Mouse (Mus musculus): Measurements from ENCODE around the gene Wwox. TPM values are rescaled to one million over a fixed set of nuclear protein-coding genes. Genes with fewer than 3 reads are reported as not detected.

Gene Wwox
- polyA plus RNA-seq, 1 experiment from 2014 or later, result 14.3 TPM

DNA sequence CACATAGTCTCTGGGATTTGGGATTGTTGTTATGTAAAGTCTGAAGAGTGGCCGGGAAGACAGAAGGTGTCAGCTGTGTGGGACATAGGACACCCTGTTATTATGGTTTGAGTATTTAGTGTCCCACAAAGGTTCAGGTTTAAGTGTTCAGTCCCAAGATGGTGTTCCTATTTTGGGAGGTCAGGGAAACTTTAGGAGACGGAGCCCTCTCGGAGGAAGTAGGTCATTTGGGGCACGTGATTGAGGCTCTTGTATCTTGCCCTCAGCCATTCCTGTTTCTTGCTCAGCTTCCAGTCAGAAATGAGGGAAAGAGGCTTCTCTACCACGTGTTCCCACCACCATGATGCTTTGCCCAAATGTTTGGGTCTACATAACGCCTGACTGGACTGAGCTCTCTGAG is 524.8 kb downstream of the Wwox start:
- Histone ChIP-seq H3K36me3 (replicated peaks) (no peaks in the 10 kb centered on the region), H3K4me3 (replicated peaks) (no peak overlapping the region), H3K9ac (no peak overlapping the region), H3K9me3 (peaks cover 2% of the 10 kb centered on the region; the same call in 1 of the 2 replicates), H3K27me3 (no peaks in the 10 kb centered on the region), H3K4me2 (no peak overlapping the region), H3K27ac (no peak overlapping the region), H3K4me1 (no peaks in the 10 kb centered on the region)
- no peak for ATAC-seq (ENCODE audit: low FRiP score)
- 88% methylated on average over 6 of the region's 6 CpGs for WGBS

- Histone ChIP-seq H3K4me3 (replicated peaks) (no peak overlapping the region), H3K36me3 (replicated peaks) (no peaks in the 10 kb centered on the region), H3K27ac (no peak overlapping the region), H3K9ac (no peak overlapping the region), H3K27me3 (peaks cover 13% of the 10 kb centered on the region), H3K4me2 (no peak overlapping the region), H3K9me3 (peaks cover 2% of the 10 kb centered on the region; the same call in 1 of the 2 replicates), H3K4me1 (peaks cover 10% of the 10 kb centered on the region)
- WGBS, result 85% methylated on average over 4 of the region's 4 CpGs
- no peak for ATAC-seq (ENCODE audit: low FRiP score)
Measured at GRCm38 (mm10) chr8:114968842-114969241, 529.4 kb downstream of the Wwox start.

DNA sequence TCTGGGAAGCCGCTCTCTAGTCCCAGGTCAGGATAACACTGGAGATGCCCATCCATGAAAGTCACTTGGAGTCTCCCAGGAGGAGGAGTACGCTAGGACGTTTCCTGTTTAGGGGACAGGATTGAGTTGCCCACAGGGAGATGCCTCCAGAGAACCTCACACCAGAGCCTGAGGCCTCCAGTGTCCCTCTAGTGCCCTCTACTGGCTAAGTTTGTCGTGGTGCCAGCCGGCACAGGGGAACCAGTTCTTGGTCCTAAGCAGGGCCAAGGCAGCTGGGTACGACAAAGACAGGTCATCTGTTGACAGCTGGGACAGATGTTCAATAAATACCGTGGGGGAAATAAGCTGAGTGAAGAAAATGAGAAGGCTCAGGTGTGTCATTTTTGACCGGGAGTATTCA is 531.9 kb downstream of the Wwox start:
- H3K27ac ChIP-seq, result no peak overlapping the region
- peaks cover 2% of the 10 kb centered on the region; the same call in 1 of the 2 replicates for H3K9me3 ChIP-seq
- peaks cover 10% of the 10 kb centered on the region for H3K4me1 ChIP-seq
- no peak overlapping the region for H3K4me3 ChIP-seq (replicated peaks)
- 52% methylated on average over 8 of the region's 8 CpGs for WGBS
- ATAC-seq (ENCODE audit: low FRiP score), result 0 out of 2 replicates have a peak, but pooled peaks have one; percentile 30
- H3K9ac ChIP-seq, result no peak overlapping the region
- no peak overlapping the region for H3K4me2 ChIP-seq
- H3K36me3 ChIP-seq (replicated peaks), result no peaks in the 10 kb centered on the region
- peaks cover 13% of the 10 kb centered on the region for H3K27me3 ChIP-seq

- Histone ChIP-seq H3K4me1 (peaks cover 10% of the 10 kb centered on the region), H3K9me3 (peaks cover 2% of the 10 kb centered on the region; the same call in 1 of the 2 replicates), H3K27ac (no peak overlapping the region), H3K4me3 (replicated peaks) (no peak overlapping the region), H3K9ac (no peak overlapping the region), H3K36me3 (replicated peaks) (no peaks in the 10 kb centered on the region), H3K4me2 (peak overlapping the region; percentile 19), H3K27me3 (peaks cover 21% of the 10 kb centered on the region)
- peak; percentile 49; the same call in 1 of the 2 replicates for ATAC-seq (ENCODE audit: low FRiP score)
- WGBS, result 13% methylated on average over 12 of the region's 12 CpGs
Measured at GRCm38 (mm10) chr8:114973002-114973461, 533.6 kb downstream of the Wwox start.

DNA sequence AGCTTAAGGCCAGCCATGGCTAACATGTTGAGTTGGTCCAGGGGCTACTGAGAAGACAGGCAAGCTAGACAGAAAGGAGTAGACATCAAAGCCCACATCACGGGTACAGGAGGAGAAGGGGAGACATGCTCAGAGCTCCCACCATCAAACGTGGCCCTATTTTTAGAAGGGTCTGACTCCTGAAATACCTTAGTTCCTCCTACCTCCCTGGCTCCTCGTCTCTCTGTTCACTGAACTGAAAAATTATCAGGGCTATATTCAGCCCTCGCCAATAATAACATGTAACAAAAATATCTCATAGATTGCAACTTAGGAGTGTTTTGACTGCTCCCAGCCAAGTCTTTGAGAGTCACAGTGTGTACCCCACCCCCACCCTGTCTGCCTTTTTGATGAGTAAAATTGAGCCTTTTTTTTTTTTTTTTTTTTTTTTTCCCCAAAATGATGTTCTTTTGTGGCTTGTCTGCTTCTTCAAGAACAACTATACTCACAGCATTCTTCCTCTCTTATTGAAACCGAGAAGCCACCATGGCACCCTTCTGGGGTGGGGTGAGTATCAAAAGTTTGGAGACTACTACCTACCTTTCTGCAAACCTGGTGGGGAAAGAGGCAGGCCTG is 535.0 kb downstream of the Wwox start:
- Histone ChIP-seq H3K4me3 (replicated peaks) (no peak overlapping the region), H3K36me3 (replicated peaks) (no peaks in the 10 kb centered on the region), H3K9ac (no peak overlapping the region), H3K9me3 (no peaks in the 10 kb centered on the region), H3K27ac (no peak overlapping the region), H3K4me1 (peaks cover 10% of the 10 kb centered on the region), H3K4me2 (no peak overlapping the region), H3K27me3 (peaks cover 21% of the 10 kb centered on the region)
- ATAC-seq (ENCODE audit: low FRiP score), result no peak
- WGBS, result 82% methylated on average over 5 of the region's 5 CpGs

DNA sequence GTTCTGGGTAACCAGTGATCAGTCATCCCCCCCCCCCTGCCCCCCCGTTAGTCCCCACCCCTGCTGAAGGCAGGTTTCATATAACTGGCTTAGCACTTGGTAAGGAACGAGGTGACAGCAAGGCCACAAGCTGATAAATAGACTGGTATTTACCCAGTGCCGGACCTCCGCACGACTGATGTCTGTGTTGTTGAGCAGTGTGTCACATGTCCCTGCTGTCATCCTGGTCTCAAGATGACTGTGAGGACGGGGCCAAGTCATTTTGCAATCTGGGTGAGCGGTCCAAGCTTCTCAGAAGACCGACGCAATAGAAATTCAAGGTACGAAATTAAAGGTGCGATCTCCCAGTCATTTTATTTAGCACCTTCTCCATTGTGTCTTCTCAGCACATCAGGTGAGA is 538.3 kb downstream of the Wwox start:
- Histone ChIP-seq H3K4me2 (no peak overlapping the region), H3K36me3 (replicated peaks) (no peaks in the 10 kb centered on the region), H3K27me3 (peaks cover 8% of the 10 kb centered on the region; the same call in 1 of the 2 replicates), H3K4me3 (replicated peaks) (no peak overlapping the region), H3K9ac (no peak overlapping the region), H3K27ac (no peak overlapping the region), H3K4me1 (peaks cover 6% of the 10 kb centered on the region), H3K9me3 (no peaks in the 10 kb centered on the region)
- 86% methylated on average over 11 of the region's 11 CpGs for WGBS
- no peak for ATAC-seq (ENCODE audit: low FRiP score)

GRCm38 (mm10) chr8:114978206-114978960 is 538.9 kb downstream of the Wwox start:
- H3K27me3 ChIP-seq, result peaks cover 8% of the 10 kb centered on the region; the same call in 1 of the 2 replicates
- no peak overlapping the region for H3K9ac ChIP-seq
- no peaks in the 10 kb centered on the region for H3K36me3 ChIP-seq (replicated peaks)
- H3K4me3 ChIP-seq (replicated peaks), result no peak overlapping the region
- H3K4me1 ChIP-seq, result no peaks in the 10 kb centered on the region; the same call in 1 of the 2 replicates
- WGBS, result 83% methylated on average over 15 of the region's 15 CpGs
- ATAC-seq (ENCODE audit: low FRiP score), result no peak
- H3K27ac ChIP-seq, result no peak overlapping the region
- no peaks in the 10 kb centered on the region for H3K9me3 ChIP-seq
- no peak overlapping the region for H3K4me2 ChIP-seq

DNA sequence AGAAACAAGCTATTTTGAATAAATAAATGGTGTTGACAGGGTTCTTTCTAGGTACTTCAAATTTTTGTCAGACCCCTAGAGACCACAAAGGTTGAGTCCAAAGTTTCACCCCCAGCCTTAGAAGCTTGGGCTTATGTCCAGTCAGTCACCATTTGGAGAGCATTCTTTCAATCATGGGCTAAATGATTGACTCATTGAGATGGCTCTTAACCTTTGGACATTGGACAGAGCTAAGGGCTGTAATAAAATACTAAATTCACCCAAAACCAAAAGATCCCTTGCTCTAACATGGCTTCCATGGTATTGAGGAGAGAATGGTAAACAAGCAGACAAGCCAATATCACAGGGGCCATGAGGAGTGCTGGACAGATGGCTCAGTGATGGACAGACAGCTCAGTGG is 540.2 kb downstream of the Wwox start:
- no peak overlapping the region for H3K4me3 ChIP-seq (replicated peaks)
- ATAC-seq (ENCODE audit: low FRiP score), result no peak
- no peak overlapping the region for H3K27ac ChIP-seq
- H3K9ac ChIP-seq, result no peak overlapping the region
- H3K9me3 ChIP-seq, result no peaks in the 10 kb centered on the region
- no peaks in the 10 kb centered on the region; the same call in 1 of the 2 replicates for H3K4me1 ChIP-seq
- no peak overlapping the region for H3K4me2 ChIP-seq
- no peaks in the 10 kb centered on the region for H3K36me3 ChIP-seq (replicated peaks)
- peaks cover 8% of the 10 kb centered on the region; the same call in 1 of the 2 replicates for H3K27me3 ChIP-seq

DNA sequence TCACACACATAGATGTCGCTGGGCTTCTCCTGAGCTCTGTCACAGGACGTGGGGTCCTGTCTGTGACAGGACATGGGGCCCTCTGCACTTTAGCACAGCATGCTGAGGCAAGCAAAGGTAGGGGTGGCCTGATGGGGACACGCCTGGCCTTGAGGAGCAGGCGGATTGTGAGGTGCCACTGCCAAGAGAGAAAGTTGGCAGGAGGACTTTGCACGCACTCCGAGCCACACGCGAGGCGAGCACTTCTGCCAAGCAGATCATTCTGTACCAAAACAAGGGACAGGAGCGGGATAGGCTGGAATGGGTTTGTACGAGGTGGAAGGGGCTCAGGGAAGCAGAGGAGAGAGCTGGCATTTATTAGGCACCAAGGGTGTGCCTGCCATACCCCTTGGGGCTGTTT is 543.3 kb downstream of the Wwox start:
- no peak overlapping the region for H3K4me2 ChIP-seq
- H3K9me3 ChIP-seq, result no peaks in the 10 kb centered on the region
- H3K9ac ChIP-seq, result no peak overlapping the region
- H3K27ac ChIP-seq, result no peak overlapping the region
- no peak for ATAC-seq (ENCODE audit: low FRiP score)
- H3K36me3 ChIP-seq (replicated peaks), result no peaks in the 10 kb centered on the region
- H3K4me3 ChIP-seq (replicated peaks), result no peak overlapping the region
- 95% methylated on average over 11 of the region's 11 CpGs for WGBS
- no peaks in the 10 kb centered on the region for H3K27me3 ChIP-seq
- no peaks in the 10 kb centered on the region; the same call in 1 of the 2 replicates for H3K4me1 ChIP-seq

DNA sequence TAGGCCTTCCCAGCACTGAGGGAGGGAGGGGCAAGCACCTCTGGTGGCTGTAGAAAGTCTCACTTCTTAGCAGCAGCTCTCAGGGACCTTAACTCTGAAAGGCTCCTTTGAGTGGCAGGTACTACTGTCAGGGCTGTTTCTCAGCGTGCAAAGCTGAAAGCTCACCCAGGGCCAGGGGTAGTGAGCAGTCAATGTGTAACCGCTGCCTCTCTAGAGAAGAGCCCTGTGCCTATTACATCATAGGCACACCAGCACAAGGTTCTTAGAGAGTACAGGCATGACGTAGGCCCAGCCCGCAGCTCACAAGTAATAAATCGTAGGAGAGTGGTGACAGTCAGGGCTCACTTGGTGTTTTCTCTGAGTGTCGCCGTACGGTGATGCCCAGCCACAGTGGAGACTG is 545.0 kb downstream of the Wwox start:
- Histone ChIP-seq H3K4me2 (no peak overlapping the region), H3K27me3 (peaks cover 12% of the 10 kb centered on the region), H3K4me3 (replicated peaks) (no peak overlapping the region), H3K36me3 (replicated peaks) (no peaks in the 10 kb centered on the region), H3K9me3 (no peaks in the 10 kb centered on the region), H3K9ac (no peak overlapping the region), H3K27ac (no peak overlapping the region), H3K4me1 (no peaks in the 10 kb centered on the region; the same call in 1 of the 2 replicates)
- no peak for ATAC-seq (ENCODE audit: low FRiP score)
- 83% methylated on average over 8 of the region's 8 CpGs for WGBS

GRCm38 (mm10) chr8:114985996-114986395 is 546.5 kb downstream of the Wwox start:
- no peak overlapping the region for H3K27ac ChIP-seq
- no peak overlapping the region for H3K4me2 ChIP-seq
- no peaks in the 10 kb centered on the region; the same call in 1 of the 2 replicates for H3K4me1 ChIP-seq
- ATAC-seq (ENCODE audit: low FRiP score), result no peak
- peaks cover 13% of the 10 kb centered on the region for H3K27me3 ChIP-seq
- WGBS, result 84% methylated on average over 13 of the region's 13 CpGs
- H3K9ac ChIP-seq, result no peak overlapping the region
- no peaks in the 10 kb centered on the region for H3K36me3 ChIP-seq (replicated peaks)
- H3K4me3 ChIP-seq (replicated peaks), result no peak overlapping the region
- H3K9me3 ChIP-seq, result no peaks in the 10 kb centered on the region

DNA sequence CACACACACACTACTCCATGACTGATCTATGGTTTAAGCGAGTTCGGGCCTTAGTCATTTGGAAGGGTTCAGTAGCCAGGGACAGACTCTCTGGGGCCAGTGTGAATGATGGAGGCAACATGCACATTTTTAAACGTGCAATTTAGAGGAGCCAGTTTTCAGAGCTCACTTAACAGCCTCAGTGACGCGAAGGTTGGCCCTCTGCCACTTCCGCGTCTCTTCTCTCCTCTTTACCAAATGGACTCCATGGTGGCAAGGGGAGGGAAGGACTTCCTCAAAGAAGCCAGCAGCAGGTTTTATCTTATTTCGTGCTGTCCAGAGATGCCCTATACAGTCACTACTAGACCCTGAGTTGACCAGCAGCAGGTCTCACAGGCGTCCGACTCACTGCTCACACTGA is 547.5 kb downstream of the Wwox start:
- Histone ChIP-seq H3K9me3 (no peaks in the 10 kb centered on the region), H3K36me3 (replicated peaks) (no peaks in the 10 kb centered on the region), H3K27ac (no peak overlapping the region), H3K4me1 (no peaks in the 10 kb centered on the region; the same call in 1 of the 2 replicates), H3K9ac (no peak overlapping the region), H3K27me3 (peaks cover 13% of the 10 kb centered on the region), H3K4me3 (replicated peaks) (no peak overlapping the region), H3K4me2 (no peak overlapping the region)
- ATAC-seq (ENCODE audit: low FRiP score), result no peak
- WGBS, result 87% methylated on average over 10 of the region's 10 CpGs
